In the genomic region with DNA sequence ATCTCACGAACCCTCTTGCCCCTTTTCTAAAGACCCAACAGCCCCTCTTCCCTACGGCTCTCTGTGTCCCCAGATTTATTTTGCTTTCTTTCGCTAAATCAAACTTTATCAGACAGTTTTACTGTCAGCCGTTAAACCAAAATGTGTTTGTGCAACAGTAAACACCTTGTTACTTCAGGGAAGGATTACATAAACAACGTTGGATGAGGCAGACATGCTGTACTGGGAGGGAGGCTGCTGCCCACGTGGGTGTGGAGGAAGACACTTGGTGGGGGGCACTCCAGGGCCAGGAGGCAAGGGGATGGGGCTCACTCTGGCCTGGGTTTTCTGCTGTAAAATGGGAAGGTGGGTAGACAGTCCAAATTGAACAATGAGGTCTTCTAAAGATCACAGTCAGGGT, we compare ENCODE assay signal across 18 mouse cellular contexts.
"Had no signal": no experiment of that assay in that cellular context is flagged by ENCODE, and none has a peak within 500 bp of the region (broad histone marks: within the 10 kb centered on the region; RNA-seq: fewer than 3 reads in every experiment).

No protein-coding gene starts in this region.

- H3K27me3 ChIP-seq: lung, embryonic 15.5 days; midbrain, embryonic 13.5 days; midbrain, embryonic 15.5 days; neural tube, embryonic 12.5 days; stomach, embryonic 15.5 days had no signal

- DNase-seq: liver, postnatal 0 days; lung, adult 2 months; lung, postnatal 14 days; lung, postnatal 36 days; right cerebral cortex, postnatal 14 days; thymus, adult 2 months; thymus, postnatal 25 days; thymus, postnatal 4 days had no signal

- H3K9ac ChIP-seq: liver, postnatal 0 days; lung, embryonic 15.5 days; midbrain, embryonic 13.5 days; midbrain, embryonic 15.5 days; neural tube, embryonic 12.5 days; stomach, embryonic 15.5 days had no signal

- H3K9me3 ChIP-seq: lung, embryonic 15.5 days; midbrain, embryonic 15.5 days; neural tube, embryonic 12.5 days had no signal

- H3K4me2 ChIP-seq: lung, embryonic 15.5 days; midbrain, embryonic 11.5 days; midbrain, embryonic 13.5 days; midbrain, embryonic 15.5 days; neural tube, embryonic 12.5 days; stomach, embryonic 15.5 days had no signal

- H3K4me3 ChIP-seq: lung, embryonic 15.5 days; megakaryocyte, embryonic 14.5 days; midbrain, embryonic 13.5 days; midbrain, embryonic 15.5 days; neural tube, embryonic 12.5 days; stomach, embryonic 15.5 days had no signal

- ATAC-seq: lung, postnatal 0 days; midbrain, embryonic 13.5 days; midbrain, embryonic 15.5 days had no signal

- H3K27ac ChIP-seq: lung, embryonic 15.5 days; macrophage; midbrain, embryonic 13.5 days; midbrain, embryonic 15.5 days; neural tube, embryonic 12.5 days; stomach, embryonic 15.5 days; stomach, postnatal 0 days had no signal

- H3K36me3 ChIP-seq: lung, embryonic 15.5 days; midbrain, embryonic 13.5 days; midbrain, embryonic 15.5 days; neural tube, embryonic 12.5 days; stomach, embryonic 15.5 days had no signal

- H3K4me1 ChIP-seq: megakaryocyte, embryonic 14.5 days; stomach, embryonic 15.5 days had no signal
